8 mouse cellular contexts compared by ENCODE assay signal in genomic region chr10:60105391-60106145, GRCm38 (mm10). TPM values are rescaled to one million over a fixed set of nuclear protein-coding genes. Genes with fewer than 3 reads are reported as not detected.
DNase-seq lines count a peak whose midpoint lies in the region; ATAC-seq lines count a peak whose summit lies in the region.

No protein-coding gene starts in this region.

- DNase-seq in kidney, adult 11 months = no peak
- DNase-seq in embryo, embryonic 11 days = peak; percentile 51
- DNase-seq in neural tube, embryonic 10.5 days (ENCODE audit: extremely low spot score, low spot score) = peak; percentile 69
- no peak for DNase-seq in urinary bladder, postnatal 14 days (ENCODE audit: low spot score)
- DNase-seq in yolk sac, embryonic 10.5 days (ENCODE audit: low spot score) = no peak
- DNase-seq in spleen, adult 12 weeks (ENCODE audit: low spot score) = no peak

- H3K9ac ChIP-seq in kidney, embryonic 14.5 days (ENCODE audit: low read depth, low read length) = peak overlapping the region; percentile 23; the same call in 1 of the 2 replicates
- peak overlapping the region; percentile 81 for H3K9ac ChIP-seq in hindbrain, embryonic 15.5 days

- ATAC-seq in kidney, embryonic 14.5 days (ENCODE audit: low FRiP score, low TSS enrichment) = peak; percentile 85
- peak; percentile 17; the same call in 1 of the 2 replicates for ATAC-seq in hindbrain, embryonic 15.5 days (ENCODE audit: low FRiP score, low read depth)

- H3K9me3 ChIP-seq in kidney, embryonic 14.5 days (ENCODE audit: control insufficient read depth, low read length) = no peaks in the 10 kb centered on the region
- H3K9me3 ChIP-seq in hindbrain, embryonic 15.5 days = no peaks in the 10 kb centered on the region

- H3K4me3 ChIP-seq in kidney, embryonic 14.5 days (ENCODE audit: low read length) = peak overlapping the region; percentile 69; the same call in 1 of the 2 replicates
- H3K4me3 ChIP-seq in hindbrain, embryonic 15.5 days = peak overlapping the region; percentile 88

- H3K4me1 ChIP-seq in kidney, embryonic 14.5 days (ENCODE audit: control insufficient read depth, insufficient read depth, low read length) = peaks cover 9% of the 10 kb centered on the region; the same call in 1 of the 2 replicates
- peaks cover 43% of the 10 kb centered on the region for H3K4me1 ChIP-seq in hindbrain, embryonic 15.5 days (replicated peaks)

- H3K36me3 ChIP-seq in kidney, embryonic 14.5 days (ENCODE audit: control insufficient read depth, insufficient read depth, low read length) = no peaks in the 10 kb centered on the region
- no peaks in the 10 kb centered on the region for H3K36me3 ChIP-seq in hindbrain, embryonic 15.5 days

- 12% methylated on average over 20 of the region's 20 CpGs for WGBS in kidney, embryonic 14.5 days
- 10% methylated on average over 20 of the region's 20 CpGs for WGBS in hindbrain, embryonic 15.5 days

- H3K4me2 ChIP-seq in kidney, embryonic 14.5 days (replicated peaks; ENCODE audit: low read depth, low read length) = peak overlapping the region; percentile 96
- peak overlapping the region; percentile 89 for H3K4me2 ChIP-seq in hindbrain, embryonic 15.5 days

- H3K27me3 ChIP-seq in kidney, embryonic 14.5 days (ENCODE audit: control insufficient read depth, insufficient read depth, low read length) = peaks cover 21% of the 10 kb centered on the region
- H3K27me3 ChIP-seq in hindbrain, embryonic 15.5 days = no peaks in the 10 kb centered on the region

- H3K27ac ChIP-seq in kidney, embryonic 14.5 days (ENCODE audit: low read depth, low read length) = peak overlapping the region; percentile 91
- H3K27ac ChIP-seq in hindbrain, embryonic 15.5 days (replicated peaks) = peak overlapping the region; percentile 96

RNA-seq across cellular contexts. Expression of gene Spock2, which starts 0.5 kb away (rescaled TPM):
- 35.7 and 51.3 TPM in 2 replicates for polyA plus RNA-seq in kidney, embryonic 14.5 days (2014; fragmentation: Nextera tagmentation; extraction: Ambion mirVana)
- polyA plus RNA-seq in hindbrain, embryonic 15.5 days (2015; fragmentation: Nextera tagmentation; extraction: Ambion mirVana) = 106 and 113 TPM in 2 replicates

Comparison
In these comparisons a context has a peak if more than half of its experiments do, and no peak if none do; other contexts are left out.
1. DNase-seq: peak in embryo, embryonic 11 days (single experiment) and neural tube, embryonic 10.5 days (single experiment); none in kidney, adult 11 months (single experiment), urinary bladder, postnatal 14 days (single experiment), yolk sac, embryonic 10.5 days (single experiment) and spleen, adult 12 weeks (single experiment).